ENCODE assay signal across 21 mouse cellular contexts in genomic region chr6:49694851-49695250, GRCm38 (mm10).
A peak's percentile ranks its signal among the peaks of the same experiment; 100 is the strongest.
DNase-seq lines count a peak whose midpoint lies in the region; ATAC-seq and TF ChIP-seq lines count a peak whose summit lies in the region.
"Had no signal": no experiment of that assay in that cellular context is flagged by ENCODE, and none has a peak within 500 bp of the region (broad histone marks: within the 10 kb centered on the region; RNA-seq: fewer than 3 reads in every experiment).

No protein-coding gene starts in this region.

- TF ChIP-seq CTCF in midbrain, postnatal 0 days (IDR thresholded peaks at IDR 0.05): no peak

- no peak overlapping the region for H3K27ac ChIP-seq in hindbrain, embryonic 14.5 days
- H3K27ac ChIP-seq in hindbrain, embryonic 11.5 days (ENCODE audit: low read depth, low read length): no peak overlapping the region
- no peak overlapping the region for H3K27ac ChIP-seq in midbrain, postnatal 0 days (ENCODE audit: low read depth, low read length)
- no peak overlapping the region for H3K27ac ChIP-seq in midbrain, embryonic 15.5 days
- no peak overlapping the region for H3K27ac ChIP-seq in neural tube, embryonic 14.5 days (ENCODE audit: low read depth, low read length)
- H3K27ac ChIP-seq: embryonic facial prominence, embryonic 12.5 days; gastrocnemius, adult 2 months; heart, embryonic 10.5 days had no signal

- ATAC-seq in hindbrain, embryonic 14.5 days (ENCODE audit: low FRiP score): peak; percentile 46; the same call in 1 of the 2 replicates
- ATAC-seq in hindbrain, embryonic 11.5 days (ENCODE audit: low FRiP score): no peak
- no peak for ATAC-seq in midbrain, postnatal 0 days (ENCODE audit: low FRiP score)
- ATAC-seq in midbrain, embryonic 15.5 days (replicated peaks): no peak
- ATAC-seq in neural tube, embryonic 14.5 days (ENCODE audit: low read depth): peak; percentile 58; the same call in 1 of the 2 replicates
- ATAC-seq: forebrain, postnatal 0 days; inflammation-experienced regulatory T-cells, adult 6 months; intestine, postnatal 0 days had no signal

- no peak overlapping the region for H3K9ac ChIP-seq in hindbrain, embryonic 14.5 days
- no peak overlapping the region for H3K9ac ChIP-seq in hindbrain, embryonic 11.5 days (ENCODE audit: low read depth, low read length)
- H3K9ac ChIP-seq in midbrain, postnatal 0 days (replicated peaks; ENCODE audit: low read length, poor library complexity, severe bottlenecking): no peak overlapping the region
- H3K9ac ChIP-seq in midbrain, embryonic 15.5 days: no peak overlapping the region
- H3K9ac ChIP-seq in neural tube, embryonic 14.5 days (replicated peaks; ENCODE audit: low read depth, low read length): no peak overlapping the region
- H3K9ac ChIP-seq: embryonic facial prominence, embryonic 12.5 days; forebrain, postnatal 0 days had no signal

- 62% methylated on average over 5 of the region's 5 CpGs for WGBS in hindbrain, embryonic 14.5 days
- WGBS in hindbrain, embryonic 11.5 days: 77% methylated on average over 5 of the region's 5 CpGs
- 60% methylated on average over 5 of the region's 5 CpGs for WGBS in midbrain, postnatal 0 days
- 66% methylated on average over 5 of the region's 5 CpGs for WGBS in midbrain, embryonic 15.5 days
- WGBS in neural tube, embryonic 14.5 days: 26% methylated on average over 5 of the region's 5 CpGs

- no peaks in the 10 kb centered on the region for H3K4me1 ChIP-seq in hindbrain, embryonic 14.5 days (replicated peaks; ENCODE audit: control insufficient read depth, insufficient read depth, low read length)
- H3K4me1 ChIP-seq in hindbrain, embryonic 11.5 days (replicated peaks; ENCODE audit: control insufficient read depth, insufficient read depth, low read length): no peaks in the 10 kb centered on the region
- no peaks in the 10 kb centered on the region for H3K4me1 ChIP-seq in midbrain, postnatal 0 days (ENCODE audit: insufficient read depth, low read length)
- H3K4me1 ChIP-seq in midbrain, embryonic 15.5 days: no peaks in the 10 kb centered on the region
- H3K4me1 ChIP-seq in neural tube, embryonic 14.5 days (ENCODE audit: control insufficient read depth, insufficient read depth, low read length): no peaks in the 10 kb centered on the region; the same call in 1 of the 2 replicates
- H3K4me1 ChIP-seq: embryonic facial prominence, embryonic 12.5 days; heart, embryonic 10.5 days had no signal

- no peak overlapping the region for H3K4me3 ChIP-seq in hindbrain, embryonic 14.5 days (replicated peaks; ENCODE audit: low read length)
- no peak overlapping the region for H3K4me3 ChIP-seq in hindbrain, embryonic 11.5 days (ENCODE audit: low read depth, low read length)
- H3K4me3 ChIP-seq in midbrain, postnatal 0 days (ENCODE audit: low read depth, low read length): no peak overlapping the region
- no peak overlapping the region for H3K4me3 ChIP-seq in midbrain, embryonic 15.5 days
- no peak overlapping the region for H3K4me3 ChIP-seq in neural tube, embryonic 14.5 days (ENCODE audit: low read depth, low read length)
- H3K4me3 ChIP-seq: embryonic facial prominence, embryonic 12.5 days; gastrocnemius, adult 2 months; heart, embryonic 10.5 days had no signal

- no peaks in the 10 kb centered on the region for H3K27me3 ChIP-seq in hindbrain, embryonic 14.5 days (ENCODE audit: control insufficient read depth, insufficient read depth, low read length)
- no peaks in the 10 kb centered on the region for H3K27me3 ChIP-seq in hindbrain, embryonic 11.5 days (ENCODE audit: control insufficient read depth, insufficient read depth, low read length)
- no peaks in the 10 kb centered on the region for H3K27me3 ChIP-seq in midbrain, postnatal 0 days (ENCODE audit: insufficient read depth, low read length)
- no peaks in the 10 kb centered on the region for H3K27me3 ChIP-seq in midbrain, embryonic 15.5 days (replicated peaks)
- no peaks in the 10 kb centered on the region for H3K27me3 ChIP-seq in neural tube, embryonic 14.5 days (ENCODE audit: control insufficient read depth, insufficient read depth, low read length)
- H3K27me3 ChIP-seq: embryonic facial prominence, embryonic 12.5 days had no signal

- H3K36me3 ChIP-seq in hindbrain, embryonic 14.5 days (replicated peaks; ENCODE audit: control insufficient read depth, insufficient read depth): no peaks in the 10 kb centered on the region
- no peaks in the 10 kb centered on the region for H3K36me3 ChIP-seq in hindbrain, embryonic 11.5 days (ENCODE audit: control insufficient read depth, insufficient read depth, low read length)
- H3K36me3 ChIP-seq in midbrain, postnatal 0 days (ENCODE audit: insufficient read depth, low read length): no peaks in the 10 kb centered on the region
- no peaks in the 10 kb centered on the region for H3K36me3 ChIP-seq in midbrain, embryonic 15.5 days (replicated peaks)
- H3K36me3 ChIP-seq in neural tube, embryonic 14.5 days (ENCODE audit: control insufficient read depth, insufficient read depth, low read length): no peaks in the 10 kb centered on the region
- H3K36me3 ChIP-seq: embryonic facial prominence, embryonic 12.5 days; heart, embryonic 10.5 days had no signal

- no peak overlapping the region for H3K4me2 ChIP-seq in hindbrain, embryonic 14.5 days (replicated peaks)
- H3K4me2 ChIP-seq in hindbrain, embryonic 11.5 days (replicated peaks; ENCODE audit: low read depth, low read length): no peak overlapping the region
- no peak overlapping the region for H3K4me2 ChIP-seq in midbrain, postnatal 0 days (ENCODE audit: low read depth, low read length, poor library complexity, severe bottlenecking)
- no peak overlapping the region for H3K4me2 ChIP-seq in midbrain, embryonic 15.5 days
- H3K4me2 ChIP-seq in neural tube, embryonic 14.5 days (ENCODE audit: low read depth, low read length): no peak overlapping the region
- H3K4me2 ChIP-seq: embryonic facial prominence, embryonic 12.5 days had no signal

- no peaks in the 10 kb centered on the region for H3K9me3 ChIP-seq in hindbrain, embryonic 14.5 days (ENCODE audit: control insufficient read depth, low read length)
- H3K9me3 ChIP-seq in hindbrain, embryonic 11.5 days (ENCODE audit: control insufficient read depth, low read length): no peaks in the 10 kb centered on the region
- no peaks in the 10 kb centered on the region for H3K9me3 ChIP-seq in midbrain, postnatal 0 days (ENCODE audit: low read length)
- no peaks in the 10 kb centered on the region for H3K9me3 ChIP-seq in midbrain, embryonic 15.5 days
- no peaks in the 10 kb centered on the region for H3K9me3 ChIP-seq in neural tube, embryonic 14.5 days (ENCODE audit: control insufficient read depth, low read length)
- H3K9me3 ChIP-seq: embryonic facial prominence, embryonic 12.5 days; heart, embryonic 10.5 days had no signal

- DNase-seq in hindbrain, embryonic 14.5 days (ENCODE audit: low spot score): no peak
- no peak for DNase-seq in hindbrain, embryonic 11.5 days (ENCODE audit: low spot score)
- peak; percentile 35 for DNase-seq in midbrain, postnatal 0 days (ENCODE audit: low spot score)
- peak; percentile 52 for DNase-seq in retina, postnatal 1 day
- DNase-seq in thymus, postnatal 0 days (ENCODE audit: low spot score): no peak
- DNase-seq: adrenal gland, adult 2 months; adrenal gland, postnatal 36 days; cerebellum, adult 11-12 months; cerebellum, adult 9-10 months; cerebellum, postnatal 25 days; forebrain, postnatal 0 days; gastrocnemius, adult 2 months; gastrocnemius, postnatal 25 days; heart, postnatal 10 days; heart, postnatal 4 days had no signal

Comparison
In these comparisons a context has a peak if more than half of its experiments do, and no peak if none do; other contexts are left out.
1. ATAC-seq: peak in hindbrain, embryonic 14.5 days (single experiment) and neural tube, embryonic 14.5 days (single experiment); none in hindbrain, embryonic 11.5 days (single experiment), midbrain, postnatal 0 days (single experiment) and midbrain, embryonic 15.5 days (single experiment).
2. DNase-seq: peak in midbrain, postnatal 0 days (single experiment) and retina, postnatal 1 day (single experiment); none in hindbrain, embryonic 14.5 days (single experiment), hindbrain, embryonic 11.5 days (single experiment) and thymus, postnatal 0 days (single experiment).